In genomic region chr12:76592213-76592612, GRCm38 (mm10) we compare ENCODE assay signal across 8 mouse cellular contexts.
DNase-seq lines count a peak whose midpoint lies in the region; ATAC-seq lines count a peak whose summit lies in the region.

No protein-coding gene starts in this region.

- 47% methylated on average over 1 of the region's 1 CpGs for WGBS in kidney, embryonic 15.5 days
- WGBS in liver, embryonic 13.5 days (ENCODE audit: insufficient replicate concordance) = 58% methylated on average over 1 of the region's 1 CpGs

- no peak for ATAC-seq in kidney, embryonic 15.5 days (replicated peaks; ENCODE audit: low FRiP score)
- ATAC-seq in liver, embryonic 13.5 days (ENCODE audit: low read depth) = no peak

- no peak overlapping the region for H3K27ac ChIP-seq in kidney, embryonic 15.5 days
- H3K27ac ChIP-seq in liver, embryonic 13.5 days = peak overlapping the region; percentile 96; the same call in 1 of the 2 replicates

- no peak overlapping the region for H3K9ac ChIP-seq in kidney, embryonic 15.5 days
- H3K9ac ChIP-seq in liver, embryonic 13.5 days = no peak overlapping the region

- peaks cover 27% of the 10 kb centered on the region for H3K4me1 ChIP-seq in kidney, embryonic 15.5 days
- peaks cover 57% of the 10 kb centered on the region for H3K4me1 ChIP-seq in liver, embryonic 13.5 days (replicated peaks)

- H3K36me3 ChIP-seq in kidney, embryonic 15.5 days = no peaks in the 10 kb centered on the region
- H3K36me3 ChIP-seq in liver, embryonic 13.5 days = peaks cover 23% of the 10 kb centered on the region

- no peak overlapping the region for H3K4me3 ChIP-seq in kidney, embryonic 15.5 days (replicated peaks)
- no peak overlapping the region for H3K4me3 ChIP-seq in liver, embryonic 13.5 days (replicated peaks)

- H3K9me3 ChIP-seq in kidney, embryonic 15.5 days (replicated peaks) = no peaks in the 10 kb centered on the region
- no peaks in the 10 kb centered on the region for H3K9me3 ChIP-seq in liver, embryonic 13.5 days (replicated peaks)

- H3K4me2 ChIP-seq in kidney, embryonic 15.5 days = no peak overlapping the region
- H3K4me2 ChIP-seq in liver, embryonic 13.5 days = no peak overlapping the region

- DNase-seq in kidney, adult 18-20 months = peak; percentile 52
- DNase-seq in B cell, adult 2 months = peak; percentile 73
- DNase-seq in ES-CJ7 (ENCODE audit: low read depth, low spot score) = peak; percentile 71
- DNase-seq in embryo, embryonic 11 days = peak; percentile 82
- peak; percentile 57 for DNase-seq in liver, embryonic 13.5 days
- DNase-seq in testis, postnatal 10 days (ENCODE audit: low spot score) = peak; percentile 79
- DNase-seq in left cerebral cortex, adult 8-10 months (ENCODE audit: low spot score in 2 of 2) = no peak

- peaks cover 15% of the 10 kb centered on the region for H3K27me3 ChIP-seq in kidney, embryonic 15.5 days
- H3K27me3 ChIP-seq in liver, embryonic 13.5 days = peaks cover 19% of the 10 kb centered on the region

Comparison
In these comparisons a context has a peak if more than half of its experiments do, and no peak if none do; other contexts are left out.
1. DNase-seq: peak in kidney, adult 18-20 months (single experiment), B cell, adult 2 months (2 of 2), ES-CJ7 (single experiment), embryo, embryonic 11 days (single experiment), liver, embryonic 13.5 days (single experiment) and testis, postnatal 10 days (single experiment); none in left cerebral cortex, adult 8-10 months (0 of 2).